Comparison of ENCODE assay signal across 11 mouse cellular contexts in the genomic region with DNA sequence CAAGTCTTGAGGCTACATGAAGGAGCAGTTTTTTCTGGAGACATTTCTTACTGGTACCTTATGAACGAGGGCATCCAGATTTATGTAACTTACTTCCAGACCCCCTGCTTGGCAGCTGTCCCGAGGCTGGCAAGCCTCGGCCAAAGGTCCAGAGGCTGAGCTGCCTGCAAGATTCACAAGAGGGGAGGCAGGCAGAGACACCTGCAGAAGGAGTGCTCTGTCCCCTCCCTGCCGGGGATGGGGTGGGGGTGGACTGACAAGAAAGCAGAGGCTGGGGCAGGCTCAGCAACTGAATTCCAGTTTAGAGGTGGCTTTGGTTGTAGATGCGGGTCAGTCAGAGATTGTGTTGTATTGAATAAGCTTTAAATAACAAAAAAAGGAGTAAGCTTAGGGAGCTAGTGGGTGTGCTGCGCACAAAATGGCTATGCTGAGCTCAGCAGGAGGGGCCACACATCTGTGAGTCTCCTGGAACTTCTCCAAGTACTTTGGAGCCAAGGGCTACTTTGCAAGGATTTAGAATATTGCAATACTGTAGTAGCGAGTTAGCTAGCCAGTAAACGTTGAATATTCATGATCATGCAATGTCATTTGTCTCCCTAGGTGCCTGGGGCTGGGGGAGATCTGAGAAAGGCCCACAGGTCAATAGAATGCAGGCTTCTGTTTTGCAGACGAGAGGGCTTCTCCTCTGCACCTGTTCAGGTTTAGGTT. TPM values are rescaled to one million over a fixed set of nuclear protein-coding genes. Genes with fewer than 3 reads are reported as not detected.
DNase-seq lines count a peak whose midpoint lies in the region; ATAC-seq and TF ChIP-seq lines count a peak whose summit lies in the region.
"Had no signal": no experiment of that assay in that cellular context is flagged by ENCODE, and none has a peak within 500 bp of the region (broad histone marks: within the 10 kb centered on the region; RNA-seq: fewer than 3 reads in every experiment).

No protein-coding gene starts in this region.

- TF ChIP-seq CTCF in forebrain, postnatal 0 days (IDR thresholded peaks at IDR 0.05; ENCODE audit: low read depth) = no peak

- no peak overlapping the region for H3K4me2 ChIP-seq in forebrain, embryonic 12.5 days
- H3K4me2 ChIP-seq in forebrain, postnatal 0 days (ENCODE audit: low read depth) = no peak overlapping the region
- H3K4me2 ChIP-seq in forebrain, embryonic 15.5 days (replicated peaks) = no peak overlapping the region
- H3K4me2 ChIP-seq: neural tube, embryonic 12.5 days had no signal

- 0 out of 2 replicates have a peak, but pooled peaks cover 5% of the 10 kb centered on the region for H3K27me3 ChIP-seq in forebrain, embryonic 12.5 days
- no peaks in the 10 kb centered on the region for H3K27me3 ChIP-seq in forebrain, postnatal 0 days (ENCODE audit: insufficient read depth, low read length)
- no peaks in the 10 kb centered on the region for H3K27me3 ChIP-seq in forebrain, embryonic 15.5 days
- H3K27me3 ChIP-seq: neural tube, embryonic 12.5 days had no signal

- no peak overlapping the region for H3K27ac ChIP-seq in forebrain, embryonic 12.5 days
- no peak overlapping the region for H3K27ac ChIP-seq in forebrain, postnatal 0 days (ENCODE audit: low read depth, low read length)
- no peak overlapping the region for H3K27ac ChIP-seq in forebrain, embryonic 15.5 days (replicated peaks)
- H3K27ac ChIP-seq: neural tube, embryonic 12.5 days; stomach, postnatal 0 days had no signal

- no peak overlapping the region for H3K4me3 ChIP-seq in forebrain, embryonic 12.5 days (replicated peaks)
- no peak overlapping the region for H3K4me3 ChIP-seq in forebrain, postnatal 0 days (ENCODE audit: low read depth, low read length)
- no peak overlapping the region for H3K4me3 ChIP-seq in forebrain, embryonic 15.5 days
- H3K4me3 ChIP-seq: neural tube, embryonic 12.5 days had no signal

- 0 out of 2 replicates have a peak, but pooled peaks have one; percentile 27 for ATAC-seq in forebrain, embryonic 12.5 days (ENCODE audit: low FRiP score)
- ATAC-seq in forebrain, postnatal 0 days = no peak; the same call in 1 of the 2 replicates
- ATAC-seq in forebrain, embryonic 15.5 days (replicated peaks) = peak; percentile 57; the same call in 1 of the 2 replicates

- no peaks in the 10 kb centered on the region for H3K36me3 ChIP-seq in forebrain, embryonic 12.5 days (replicated peaks)
- H3K36me3 ChIP-seq in forebrain, postnatal 0 days (ENCODE audit: insufficient read depth) = no peaks in the 10 kb centered on the region
- no peaks in the 10 kb centered on the region for H3K36me3 ChIP-seq in forebrain, embryonic 15.5 days
- H3K36me3 ChIP-seq: neural tube, embryonic 12.5 days had no signal

- DNase-seq in forebrain, postnatal 0 days = no peak
- peak; percentile 17 for DNase-seq in left cerebral cortex, postnatal 4 days
- DNase-seq in left cerebral cortex, postnatal 25 days (ENCODE audit: low spot score in 2 of 2) = no peak
- DNase-seq in kidney, postnatal 25 days = peak; percentile 54 to 80
- DNase-seq in gastrocnemius, postnatal 4 days (ENCODE audit: low spot score in 2 of 2) = no peak
- DNase-seq in ovary, adult 18-20 months (ENCODE audit: low spot score) = no peak
- DNase-seq: adrenal gland, postnatal 25 days had no signal

- peaks cover 13% of the 10 kb centered on the region for H3K4me1 ChIP-seq in forebrain, embryonic 12.5 days
- H3K4me1 ChIP-seq in forebrain, postnatal 0 days (ENCODE audit: insufficient read depth) = peaks cover 4% of the 10 kb centered on the region
- peaks cover 8% of the 10 kb centered on the region for H3K4me1 ChIP-seq in forebrain, embryonic 15.5 days

- no peaks in the 10 kb centered on the region for H3K9me3 ChIP-seq in forebrain, embryonic 12.5 days
- H3K9me3 ChIP-seq in forebrain, postnatal 0 days (ENCODE audit: low read length) = no peaks in the 10 kb centered on the region
- no peaks in the 10 kb centered on the region for H3K9me3 ChIP-seq in forebrain, embryonic 15.5 days
- H3K9me3 ChIP-seq: neural tube, embryonic 12.5 days had no signal

- intact Hi-C loops in left cerebral cortex, postnatal 4 days (cut with DNase I) = no loop called here
- intact Hi-C loops in left cerebral cortex, postnatal 25 days (cut with DNase I) = no loop called here

- 13% methylated on average over 9 of the region's 9 CpGs for WGBS in forebrain, embryonic 12.5 days
- 9% methylated on average over 9 of the region's 9 CpGs for WGBS in forebrain, postnatal 0 days
- WGBS in forebrain, embryonic 15.5 days = 9% methylated on average over 9 of the region's 9 CpGs

- no peak overlapping the region for H3K9ac ChIP-seq in forebrain, embryonic 12.5 days
- no peak overlapping the region for H3K9ac ChIP-seq in forebrain, postnatal 0 days
- H3K9ac ChIP-seq in forebrain, embryonic 15.5 days (replicated peaks) = no peak overlapping the region
- H3K9ac ChIP-seq: neural tube, embryonic 12.5 days had no signal

RNA-seq across cellular contexts. Expression of a gene that starts 15.7 kb away (rescaled TPM):
- polyA plus RNA-seq in forebrain, embryonic 12.5 days (2016; fragmentation: Nextera tagmentation; extraction: Ambion mirVana) = 46.1 and 49.0 TPM in 2 replicates
- total RNA-seq in forebrain, postnatal 0 days (2014; rRNA removed) = 206 and 214 TPM in 2 replicates
- polyA plus RNA-seq in forebrain, postnatal 0 days (2015; fragmentation: Nextera tagmentation; extraction: Ambion mirVana) = 14.1 and 21.9 TPM in 2 replicates
- total RNA-seq in left cerebral cortex, postnatal 4 days (2021) = 100 to 1,000 TPM; 278 to 290 TPM
- total RNA-seq in left cerebral cortex, postnatal 25 days (2021) = 100 to 1,000 TPM; 219 to 226 TPM
- 43.8 and 44.7 TPM in 2 replicates for polyA plus RNA-seq in forebrain, embryonic 15.5 days (2015; fragmentation: Nextera tagmentation; extraction: Ambion mirVana)
- 100 to 1,000 TPM; 159 to 162 TPM for total RNA-seq in gastrocnemius, postnatal 4 days (2021)

Comparison
In these comparisons a context has a peak if more than half of its experiments do, and no peak if none do; other contexts are left out.
1. DNase-seq: peak in left cerebral cortex, postnatal 4 days (single experiment) and kidney, postnatal 25 days (2 of 2); none in forebrain, postnatal 0 days (single experiment), left cerebral cortex, postnatal 25 days (0 of 2), gastrocnemius, postnatal 4 days (0 of 2) and ovary, adult 18-20 months (single experiment).